Mouse (Mus musculus) cerebellum, adult 2 months (tissue): ENCODE measurements around the gene Dctn2.

Experiments used
- CTCF ChIP-seq: fragments of 200-500 bp; IDR thresholded peaks from 2 replicates; pipeline ENCODE4 v1.5.1; 2011; ENCODE audit warnings: low read depth, mild to moderate bottlenecking, control low read depth, low read length, moderate library complexity, borderline replicate concordance; ENCODE audit not compliant: insufficient read depth
- POLR2A ChIP-seq: fragments of 200-500 bp; IDR thresholded peaks from 2 replicates; pipeline ENCODE4 v1.6.1; 2011; ENCODE audit warnings: low read length, control low read depth, borderline replicate concordance; ENCODE audit not compliant: insufficient read depth

GRCm38 (mm10) chr10:127311476-127312355 is 45.5 kb downstream of the Dctn2 start, which contains the start of gene Mars:
- TF ChIP-seq CTCF (no peak), POLR2A (peak; percentile 68; the same call in 1 of the 2 replicates)
